Mouse (Mus musculus) retina, embryonic 14.5 days (tissue): ENCODE measurements around the gene Apom.
"Not testable (repeated sequence)": the region's sequence is repeated elsewhere in the genome, so short reads cannot be mapped to it uniquely, and the experiment has no call there.

Experiments used
- DNase-seq: peaks from one replicate; pipeline ENCODE4 v3.0.0-alpha.2; 2015; ENCODE audit warnings: low spot score

Apom gene

DNA sequence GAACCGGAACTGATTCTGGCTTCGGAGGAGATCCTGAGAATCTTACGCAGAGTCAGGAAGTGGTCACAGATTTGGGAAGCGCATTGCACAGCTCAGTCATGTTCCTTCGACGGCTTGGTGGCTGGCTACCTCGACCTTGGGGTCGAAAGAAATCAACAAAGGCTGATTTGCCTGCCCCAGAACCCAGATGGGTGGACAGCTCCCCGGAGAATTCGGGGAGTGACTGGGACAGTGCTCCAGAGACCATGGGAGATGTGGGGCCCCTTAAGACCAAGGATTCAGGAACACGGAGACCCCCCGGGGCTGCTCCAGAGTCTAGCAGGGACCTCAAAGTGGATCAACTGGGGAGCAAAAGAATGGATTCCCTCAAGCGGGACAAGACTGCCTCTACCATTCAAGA, 4.8 kb downstream of the Apom start:
- DNase-seq = no peak

DNA sequence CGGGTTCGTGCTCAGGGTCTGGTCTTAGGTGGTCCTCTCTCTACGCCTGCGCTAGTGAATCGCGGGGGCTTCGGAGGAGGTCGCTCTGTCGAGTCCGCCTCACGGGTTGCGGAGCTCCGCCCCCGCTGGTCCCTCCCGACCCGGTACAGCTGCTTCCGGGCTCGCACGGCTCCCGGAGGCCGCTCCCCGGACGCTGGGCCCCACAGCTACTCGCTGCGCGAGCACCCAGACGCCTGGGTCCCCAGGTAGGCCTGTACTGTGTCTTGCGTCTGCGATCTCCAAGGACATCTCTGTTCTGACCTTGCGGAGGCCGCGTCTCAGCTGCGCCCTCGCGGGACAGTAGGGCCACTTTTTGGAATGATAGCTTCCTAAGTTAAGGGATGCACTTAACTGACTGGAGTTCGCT, 5.6 kb downstream of the Apom start, which contains the start of gene D17H6S53E:
Gene D17H6S53E, plus strand, starts transcription at position 168 of the 406 bp plus-strand sequence.
- DNase-seq = peak; percentile 76

DNA sequence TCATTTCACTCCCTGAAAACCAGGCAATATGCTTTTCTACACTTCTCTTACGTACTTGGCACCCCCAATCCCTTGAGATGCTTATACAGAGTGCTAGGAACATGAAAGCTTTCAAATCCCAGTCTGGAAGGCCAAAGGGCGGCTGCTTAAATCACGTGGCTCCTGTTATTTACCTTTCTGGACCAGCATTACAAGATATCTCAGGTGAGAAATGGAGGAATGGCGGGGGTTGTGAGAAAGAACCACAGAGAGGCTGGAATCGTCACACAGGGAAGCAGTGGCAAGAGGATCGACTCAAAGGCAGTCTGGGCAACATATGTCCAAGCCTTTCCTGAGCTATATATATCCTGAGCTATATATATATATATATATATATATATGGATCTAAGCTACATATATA, 6.3 kb downstream of the Apom start:
- no peak for DNase-seq

- no peak for DNase-seq
These were observed 6.8 kb downstream of the Apom start for GRCm38 (mm10) chr17:35125081-35125480.

GRCm38 (mm10) chr17:35124261-35124896, 7.5 kb downstream of the Apom start:
- DNase-seq = not testable (repeated sequence)

DNA sequence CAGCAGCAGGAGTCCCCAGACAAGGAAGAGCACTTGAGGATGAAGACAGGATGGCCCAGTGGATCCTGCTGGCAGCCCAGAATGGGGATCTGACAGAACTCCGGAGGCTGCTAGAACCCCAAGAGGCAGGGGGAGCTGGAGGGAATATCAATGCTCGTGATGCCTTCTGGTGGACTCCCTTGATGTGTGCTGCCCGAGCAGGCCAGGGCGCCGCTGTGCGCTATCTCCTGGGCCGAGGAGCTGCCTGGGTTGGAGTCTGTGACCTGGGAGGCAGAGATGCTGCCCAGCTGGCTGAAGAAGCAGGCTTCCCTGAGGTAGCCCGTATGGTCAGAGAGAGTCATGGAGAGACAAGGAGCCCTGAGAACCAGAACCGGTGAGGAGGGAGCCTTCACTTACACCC, 8.6 kb downstream of the Apom start:
- not testable (repeated sequence) for DNase-seq

- DNase-seq = peak; percentile 81
These were observed 10.0 kb downstream of the Apom start, which contains the start of gene Csnk2b for GRCm38 (mm10) chr17:35121871-35122303. Gene Csnk2b, minus strand, starts transcription at chr17:35122053.

GRCm38 (mm10) chr17:35121143-35121799, 10.6 kb downstream of the Apom start, which contains the start of gene Gpank1:
Gene Gpank1, plus strand, starts transcription at chr17:35121455.
- peak; percentile 100 for DNase-seq

GRCm38 (mm10) chr17:35120745-35121142, 11.1 kb downstream of the Apom start:
- DNase-seq = no peak

- DNase-seq = peak; percentile 26
These were observed 16.5 kb downstream of the Apom start, which contains the start of gene Ly6g5b for GRCm38 (mm10) chr17:35115046-35116019. Gene Ly6g5b, minus strand, starts transcription at chr17:35115428.

- DNase-seq = no peak
These were observed 20.1 kb downstream of the Apom start for GRCm38 (mm10) chr17:35111774-35112173.

- DNase-seq = no peak
These were observed 23.8 kb downstream of the Apom start, which contains the start of gene Ly6g5c for GRCm38 (mm10) chr17:35108097-35108496. Gene Ly6g5c, plus strand, starts transcription at chr17:35108279.

DNA sequence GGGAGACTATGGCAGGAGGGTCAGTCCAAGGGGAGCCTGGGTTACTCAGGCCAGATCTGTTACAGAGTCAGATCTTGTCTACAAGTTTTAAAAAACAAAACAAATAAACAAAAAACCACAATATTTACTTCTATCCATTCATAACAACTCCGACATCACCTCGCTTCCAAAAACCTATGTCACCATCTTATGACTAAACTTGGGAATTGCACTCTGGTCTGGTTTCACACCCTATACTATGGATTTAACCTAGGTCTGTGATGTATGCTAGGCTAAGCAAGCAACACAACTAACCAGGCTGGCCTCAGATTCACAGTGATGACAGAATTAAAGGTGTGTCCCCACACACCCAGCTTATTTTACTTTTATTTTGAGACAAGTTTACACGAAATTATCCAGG, 25.3 kb downstream of the Apom start:
- DNase-seq = peak; percentile 20

- peak; percentile 75 for DNase-seq
These were observed 26.0 kb downstream of the Apom start for GRCm38 (mm10) chr17:35105740-35106389.

DNA sequence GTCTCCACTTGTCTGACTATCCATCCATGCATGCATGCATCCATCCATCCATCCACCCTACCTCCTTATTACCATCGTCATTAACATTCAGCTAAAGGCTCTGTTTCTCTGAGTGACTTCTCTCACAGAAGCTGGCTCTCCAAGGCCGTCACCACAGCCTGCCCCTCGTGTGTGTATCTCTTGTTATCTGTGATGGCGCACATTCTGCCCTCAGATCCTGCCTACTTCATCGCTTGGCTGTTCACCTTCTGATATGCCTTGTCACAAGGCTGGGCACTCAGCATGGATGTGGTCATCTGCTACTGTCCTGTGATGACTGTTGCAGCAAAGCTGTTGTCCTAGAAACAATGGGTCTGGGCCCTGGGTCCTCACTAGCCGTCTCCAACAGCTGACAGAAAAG, 27.1 kb downstream of the Apom start:
- no peak for DNase-seq

DNA sequence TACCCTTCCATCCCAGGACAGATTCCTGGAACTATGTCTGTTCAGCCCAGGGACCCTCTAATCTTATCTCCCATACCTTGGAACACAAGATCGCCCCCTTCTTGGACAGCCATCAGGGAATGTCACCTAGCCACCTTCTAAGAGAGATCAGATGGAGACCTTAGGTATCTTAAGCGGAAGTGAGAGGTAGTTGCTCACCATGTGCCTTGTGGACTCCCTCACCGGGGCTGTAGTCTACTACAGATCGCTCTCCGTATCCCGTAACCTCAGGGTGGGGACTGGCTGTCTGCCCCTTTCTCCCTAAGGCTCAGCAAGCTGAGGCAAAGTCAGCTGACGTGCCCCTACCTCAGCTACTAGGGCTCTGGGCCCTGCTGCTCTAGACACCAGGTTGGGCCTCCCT, 27.8 kb downstream of the Apom start:
- no peak for DNase-seq

- no peak for DNase-seq
These were observed 28.6 kb downstream of the Apom start for GRCm38 (mm10) chr17:35103221-35103690.

- no peak for DNase-seq
These were observed 29.6 kb downstream of the Apom start for GRCm38 (mm10) chr17:35102299-35102698.

DNA sequence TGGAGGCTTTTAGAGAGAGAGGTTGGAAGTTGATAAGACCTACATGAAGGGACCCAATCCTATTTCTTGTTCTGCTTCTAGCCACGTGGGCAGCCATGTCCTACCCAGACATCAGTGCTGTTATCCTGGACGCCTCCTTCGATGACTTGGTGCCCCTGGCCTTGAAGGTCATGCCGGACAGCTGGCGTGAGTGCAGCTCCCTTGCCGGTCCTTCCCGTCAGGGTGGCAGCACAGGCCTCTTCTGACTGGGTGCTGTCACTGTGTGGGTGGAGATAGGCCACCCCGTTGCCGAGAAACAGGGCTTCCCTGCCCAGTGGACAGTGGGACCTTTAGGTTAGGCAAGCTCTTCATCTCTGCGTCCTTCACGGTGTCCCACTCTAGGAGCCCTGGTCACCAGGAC, 30.7 kb downstream of the Apom start:
- no peak for DNase-seq

GRCm38 (mm10) chr17:35100196-35100765, 31.6 kb downstream of the Apom start:
- no peak for DNase-seq

GRCm38 (mm10) chr17:35097164-35097655, 34.6 kb downstream of the Apom start:
- DNase-seq = no peak
